Mouse (Mus musculus): ENCODE results near the gene Ssxb2. TPM values are rescaled to one million over a fixed set of nuclear protein-coding genes. Genes with fewer than 3 reads are reported as not detected.

Ssxb2 gene
- polyA plus RNA-seq (2015; fragmentation: Nextera tagmentation; extraction: Ambion mirVana): not detected in 2 replicates

GRCm38 (mm10) chrX:8461626-8462025 lies at the start of gene Ssxb2:
Gene Ssxb2 (minus strand): TSS chrX:8461726.

GRCm38 (mm10) chrX:8413005-8413404 lies 48.5 kb downstream of the Ssxb2 start, which contains the start of gene Ssxb1:
Gene Ssxb1 (plus strand): TSS chrX:8413305.

Other genes with a start within 250 kb of the Ssxb2 start
- gene Ftsj1, start 209.3 kb downstream of the Ssxb2 start, polyA plus RNA-seq (2015; fragmentation: Nextera tagmentation; extraction: Ambion mirVana): 35.7 and 39.1 TPM in 2 replicates
- 84.8 and 102 TPM in 2 replicates for gene Slc38a5, start 190.6 kb downstream of the Ssxb2 start, polyA plus RNA-seq (2015; fragmentation: Nextera tagmentation; extraction: Ambion mirVana)
- not detected in 2 replicates for gene Ssxb10, start 134.3 kb downstream of the Ssxb2 start, polyA plus RNA-seq (2015; fragmentation: Nextera tagmentation; extraction: Ambion mirVana)
- gene Ssxb9, start 94.7 kb downstream of the Ssxb2 start, polyA plus RNA-seq (2015; fragmentation: Nextera tagmentation; extraction: Ambion mirVana): not detected in 2 replicates
- not detected in 2 replicates for gene Ssxb1, start 48.4 kb downstream of the Ssxb2 start, polyA plus RNA-seq (2015; fragmentation: Nextera tagmentation; extraction: Ambion mirVana)
- not detected in 2 replicates for gene Gm14459, start 63.2 kb upstream of the Ssxb2 start, polyA plus RNA-seq (2015; fragmentation: Nextera tagmentation; extraction: Ambion mirVana)
- gene Ssxb6, start 86.5 kb upstream of the Ssxb2 start, polyA plus RNA-seq (2015; fragmentation: Nextera tagmentation; extraction: Ambion mirVana): not detected in 2 replicates
- gene Ssxb3, start 130.1 kb upstream of the Ssxb2 start, polyA plus RNA-seq (2015; fragmentation: Nextera tagmentation; extraction: Ambion mirVana): not detected in 2 replicates
- gene Ssxb8, start 229.1 kb upstream of the Ssxb2 start, polyA plus RNA-seq (2015; fragmentation: Nextera tagmentation; extraction: Ambion mirVana): not detected in 2 replicates

Data from spleen, postnatal 0 days (tissue).